Mouse (Mus musculus): ENCODE data around the gene Adcy2.

DNA sequence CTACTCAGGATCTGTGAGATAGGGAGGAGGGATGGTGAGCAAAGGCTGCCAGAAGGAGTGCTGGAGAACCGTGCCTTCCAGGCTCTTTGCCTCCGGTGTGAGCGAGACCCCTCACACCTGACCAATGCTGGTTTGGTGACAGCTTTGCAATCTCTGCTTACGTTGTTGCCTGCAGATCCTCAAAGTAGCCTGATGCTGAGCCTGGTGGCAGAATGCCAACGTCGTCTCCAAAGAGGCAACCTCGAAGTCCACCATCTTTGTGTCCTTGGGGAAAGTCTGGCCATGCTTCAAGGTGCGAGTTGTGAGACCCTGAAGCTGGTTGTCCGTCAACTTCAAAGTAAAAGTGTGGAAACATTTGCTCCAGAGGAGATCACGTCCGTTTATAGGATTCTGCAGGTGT lies 415.4 kb downstream of the Adcy2 start:
- TF ChIP-seq JUND (conservative IDR thresholded peaks at IDR 0.05; ENCODE audit: low read depth, low read length) (no peak), EP300 (IDR thresholded peaks at IDR 0.05; ENCODE audit: low read length) (no peak), MEF2A (IDR thresholded peaks at IDR 0.05; ENCODE audit: borderline replicate concordance, low read depth, low read length) (no peak), ZC3H11A (IDR thresholded peaks at IDR 0.05; ENCODE audit: low read depth, low read length) (no peak), JUN (IDR thresholded peaks at IDR 0.05; ENCODE audit: insufficient read depth, low read depth, low read length) (no peak), SIN3A (IDR thresholded peaks at IDR 0.05; ENCODE audit: low read length) (no peak), POLR2A (IDR thresholded peaks at IDR 0.05; ENCODE audit: low read depth, low read length) (no peak), CTCF (conservative IDR thresholded peaks at IDR 0.05 in 1 of 2, IDR thresholded peaks at IDR 0.05 in 1 of 2; ENCODE audit: low read depth in 2 of 2, low read length in 2 of 2) (no peak), E2F4 (IDR thresholded peaks at IDR 0.05; ENCODE audit: insufficient replicate concordance, low read depth, low read length) (no peak), ZNF384 (IDR thresholded peaks at IDR 0.05; ENCODE audit: low read depth, low read length) (no peak), ZMIZ1 (IDR thresholded peaks at IDR 0.05; ENCODE audit: low read depth, low read length) (no peak), UBTF (IDR thresholded peaks at IDR 0.05; ENCODE audit: low read depth, low read length) (no peak)
